Mouse (Mus musculus) 416B (cell line): ENCODE measurements around the gene Atp6v0a2.

Experiments
- DNase-seq: peaks from one replicate; pipeline ENCODE4 v3.0.0; 2011; ENCODE audit warnings: low read depth

The Atp6v0a2 gene

GRCm38 (mm10) chr5:124637300-124637699 lies 8.9 kb downstream of the Atp6v0a2 start:
- DNase-seq = peak; percentile 28

- no peak for DNase-seq
These were observed 9.5 kb downstream of the Atp6v0a2 start for GRCm38 (mm10) chr5:124637836-124638235.

DNA sequence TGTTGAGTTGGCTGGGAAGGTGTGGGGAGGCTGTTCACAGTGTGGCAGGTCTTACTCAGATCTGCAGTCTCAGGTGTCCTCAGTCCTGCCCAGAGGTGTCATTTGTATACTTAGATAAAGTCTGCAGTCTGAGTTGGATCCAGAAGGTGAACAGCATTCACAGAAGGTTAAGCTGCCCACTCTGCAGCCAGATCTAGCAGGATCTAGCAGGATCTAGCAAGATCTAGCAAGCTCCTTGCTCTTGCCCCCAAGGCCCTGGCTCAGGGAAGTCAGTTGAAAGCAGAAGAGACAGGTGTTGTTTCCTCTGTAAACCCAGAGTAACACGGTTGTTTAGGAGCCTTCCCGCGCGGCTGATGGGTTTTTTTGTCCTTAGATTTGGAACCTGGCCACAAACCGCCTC lies 85.4 kb downstream of the Atp6v0a2 start:
- no peak for DNase-seq

GRCm38 (mm10) chr5:124715135-124715534 lies 86.8 kb downstream of the Atp6v0a2 start:
- no peak for DNase-seq

DNA sequence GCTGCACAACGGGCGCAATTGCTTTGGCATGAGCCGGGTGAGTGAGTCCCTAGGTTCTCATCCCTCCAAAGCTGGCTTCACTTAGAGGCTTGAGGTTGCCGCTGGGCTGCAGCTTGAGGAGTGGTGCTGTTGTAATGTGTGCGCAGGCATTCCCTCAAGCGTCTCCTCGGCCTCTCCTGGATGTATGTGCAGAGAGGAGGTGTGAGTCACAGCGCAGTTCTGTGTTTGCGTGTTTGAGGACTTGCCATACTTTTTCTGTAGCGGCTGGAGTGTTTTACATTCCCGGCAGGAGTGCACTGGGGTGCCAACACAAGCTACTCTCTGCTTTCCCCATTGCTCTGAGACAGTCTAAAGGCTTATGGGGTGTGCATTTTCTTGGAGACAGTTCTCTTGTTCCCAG lies 89.6 kb downstream of the Atp6v0a2 start:
- DNase-seq = no peak

DNA sequence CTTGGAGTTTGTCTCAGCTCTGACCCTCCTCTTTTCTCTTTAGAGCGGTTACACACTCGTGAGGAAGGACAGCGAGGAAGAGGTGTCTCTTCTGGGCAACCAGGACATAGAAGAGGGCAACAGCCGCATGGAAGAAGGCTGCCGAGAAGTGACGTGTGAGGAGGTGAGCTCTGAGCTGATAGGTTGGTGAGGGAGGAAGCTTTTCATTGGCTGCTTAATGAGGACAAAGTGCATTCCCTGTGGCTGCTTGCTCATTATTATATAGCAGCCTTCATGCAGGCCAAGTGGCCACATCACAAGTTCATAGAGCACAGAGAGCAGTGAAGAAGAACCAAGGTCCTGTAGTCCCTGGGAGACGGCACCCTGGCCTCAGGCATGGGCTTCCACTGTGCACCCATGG lies 90.0 kb downstream of the Atp6v0a2 start:
- DNase-seq = no peak

DNA sequence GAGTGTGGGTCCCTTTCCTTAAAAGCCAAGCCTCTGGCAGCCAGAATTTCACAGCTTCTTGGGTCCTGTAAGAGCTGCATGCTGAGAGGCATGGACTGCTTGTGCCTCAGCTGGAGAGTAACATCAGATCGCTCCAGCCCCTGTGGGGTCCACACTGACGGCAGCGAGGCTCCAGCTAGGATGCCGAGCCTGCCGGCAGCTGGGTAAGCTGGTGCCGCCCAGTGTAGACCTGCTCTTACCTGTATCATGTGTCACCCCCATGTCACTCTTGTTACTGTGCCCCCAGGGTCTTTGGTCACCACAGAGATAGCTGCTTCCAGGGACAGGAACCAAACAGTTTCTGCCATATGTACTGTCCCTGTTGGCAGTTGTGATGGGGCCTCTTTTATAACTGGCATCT lies 94.7 kb downstream of the Atp6v0a2 start:
- no peak for DNase-seq

GRCm38 (mm10) chr5:124724997-124725396 lies 96.6 kb downstream of the Atp6v0a2 start, which contains the start of gene Dnah10:
Dnah10 (plus strand) TSS chr5:124725085.
- no peak for DNase-seq

DNA sequence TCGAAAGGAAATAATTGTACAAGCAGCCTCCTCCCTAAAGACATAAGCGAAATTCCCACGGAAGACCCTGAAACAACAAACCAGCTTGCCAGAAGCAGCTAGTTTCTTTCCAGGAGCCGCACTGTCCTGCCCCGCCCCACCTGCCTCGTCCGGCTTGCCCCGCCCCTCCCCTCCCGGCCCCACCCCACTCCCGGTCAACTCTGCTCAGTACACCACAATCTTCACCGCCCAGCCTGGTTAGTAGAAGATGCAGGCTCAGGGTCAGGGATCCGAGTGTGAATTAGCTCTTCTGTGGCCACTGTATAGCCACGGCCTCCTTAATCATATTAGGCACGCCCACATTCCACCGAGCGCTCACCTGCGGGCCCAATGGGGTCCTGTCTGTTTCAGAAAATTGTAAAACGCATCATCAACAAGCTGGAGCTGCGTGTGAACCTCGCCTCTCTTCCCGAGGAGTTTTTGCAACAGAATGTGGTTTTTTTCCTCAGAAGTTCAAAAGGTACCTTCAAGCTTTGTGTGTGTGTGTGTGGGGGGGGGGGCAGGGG lies 101.4 kb downstream of the Atp6v0a2 start:
- peak; percentile 29 for DNase-seq

DNA sequence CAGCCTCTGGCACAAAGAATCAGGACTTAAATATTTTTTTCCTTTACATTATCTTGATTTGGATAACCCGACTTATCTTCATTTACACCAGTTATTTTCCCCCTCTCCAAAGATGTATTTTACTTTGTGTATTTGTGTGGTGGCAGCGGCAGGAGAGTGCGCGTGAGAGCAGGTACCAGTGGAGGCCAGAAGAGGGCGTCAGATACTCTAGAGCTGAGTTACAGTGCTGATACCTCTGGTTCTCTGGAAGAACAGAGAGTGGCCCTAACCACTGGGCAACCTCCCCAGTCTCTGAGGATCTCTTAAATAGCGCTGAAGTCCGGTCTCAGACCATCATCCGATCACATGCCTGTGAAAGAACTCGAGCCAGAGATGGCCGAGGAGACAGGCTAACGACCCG lies 105.6 kb downstream of the Atp6v0a2 start:
- no peak for DNase-seq

- peak; percentile 15 for DNase-seq
These were observed 113.7 kb downstream of the Atp6v0a2 start for GRCm38 (mm10) chr5:124741898-124742599.

GRCm38 (mm10) chr5:124743841-124744240 lies 115.5 kb downstream of the Atp6v0a2 start:
- no peak for DNase-seq

GRCm38 (mm10) chr5:124746220-124746619 lies 117.8 kb downstream of the Atp6v0a2 start:
- no peak for DNase-seq

DNA sequence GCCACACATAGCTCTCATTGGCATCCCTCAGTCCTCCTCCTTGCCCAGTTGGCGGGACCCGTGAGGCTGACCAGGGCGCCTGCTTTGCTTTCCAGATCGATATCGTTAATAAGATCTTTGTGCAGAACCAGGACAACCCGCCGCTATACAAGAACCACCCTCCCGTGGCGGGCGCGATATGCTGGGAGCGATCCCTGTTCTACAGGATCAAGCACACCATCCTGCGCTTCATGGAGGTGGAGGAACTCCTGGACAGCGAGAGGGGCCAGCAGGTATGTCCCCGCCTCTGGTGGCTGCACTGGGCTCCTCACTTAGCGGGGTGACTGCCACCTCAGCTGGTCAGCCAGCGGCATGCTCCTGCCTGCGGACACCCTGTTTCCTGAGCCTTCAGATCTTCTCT lies 119.9 kb downstream of the Atp6v0a2 start:
- no peak for DNase-seq

DNA sequence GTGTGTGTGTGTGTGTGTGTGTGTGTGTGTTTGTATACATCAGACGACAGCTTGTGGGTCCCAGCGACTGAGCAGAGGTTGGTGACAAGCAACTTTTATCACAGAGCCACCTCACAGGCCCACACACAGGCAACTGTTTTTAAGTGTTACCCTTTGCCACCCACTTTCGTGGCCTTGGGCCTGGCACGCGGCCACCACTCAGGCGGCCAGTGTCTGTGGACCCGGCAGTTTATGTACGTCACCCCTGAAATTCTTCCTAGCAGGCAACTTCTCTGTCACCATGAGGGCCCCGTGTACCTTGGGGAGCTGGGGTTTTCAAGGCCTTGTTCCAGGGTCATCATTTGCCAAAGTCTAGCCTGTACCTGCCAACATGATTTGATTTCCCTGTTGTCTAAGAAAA lies 123.3 kb downstream of the Atp6v0a2 start:
- DNase-seq = no peak

GRCm38 (mm10) chr5:124761011-124761410 lies 132.6 kb downstream of the Atp6v0a2 start:
- peak; percentile 42 for DNase-seq

GRCm38 (mm10) chr5:124761787-124762186 lies 133.4 kb downstream of the Atp6v0a2 start:
- DNase-seq = no peak
